Mouse (Mus musculus) megakaryocyte-erythroid progenitor cell, adult 5 weeks (primary cell): Measurements from ENCODE around the gene Dazap2. TPM values are rescaled to one million over a fixed set of nuclear protein-coding genes. Genes with fewer than 3 reads are reported as not detected.

Experiments
- polyA plus RNA-seq: library from polyadenylated mRNA; stranded (reverse); fragments of >175 nt; gene quantifications from 2 replicates; pipeline ENCODE4 v1.2.3, GENCODE M21; 2012

Gene Dazap2
- 82.8 and 92.2 TPM in 2 replicates for polyA plus RNA-seq

DNA sequence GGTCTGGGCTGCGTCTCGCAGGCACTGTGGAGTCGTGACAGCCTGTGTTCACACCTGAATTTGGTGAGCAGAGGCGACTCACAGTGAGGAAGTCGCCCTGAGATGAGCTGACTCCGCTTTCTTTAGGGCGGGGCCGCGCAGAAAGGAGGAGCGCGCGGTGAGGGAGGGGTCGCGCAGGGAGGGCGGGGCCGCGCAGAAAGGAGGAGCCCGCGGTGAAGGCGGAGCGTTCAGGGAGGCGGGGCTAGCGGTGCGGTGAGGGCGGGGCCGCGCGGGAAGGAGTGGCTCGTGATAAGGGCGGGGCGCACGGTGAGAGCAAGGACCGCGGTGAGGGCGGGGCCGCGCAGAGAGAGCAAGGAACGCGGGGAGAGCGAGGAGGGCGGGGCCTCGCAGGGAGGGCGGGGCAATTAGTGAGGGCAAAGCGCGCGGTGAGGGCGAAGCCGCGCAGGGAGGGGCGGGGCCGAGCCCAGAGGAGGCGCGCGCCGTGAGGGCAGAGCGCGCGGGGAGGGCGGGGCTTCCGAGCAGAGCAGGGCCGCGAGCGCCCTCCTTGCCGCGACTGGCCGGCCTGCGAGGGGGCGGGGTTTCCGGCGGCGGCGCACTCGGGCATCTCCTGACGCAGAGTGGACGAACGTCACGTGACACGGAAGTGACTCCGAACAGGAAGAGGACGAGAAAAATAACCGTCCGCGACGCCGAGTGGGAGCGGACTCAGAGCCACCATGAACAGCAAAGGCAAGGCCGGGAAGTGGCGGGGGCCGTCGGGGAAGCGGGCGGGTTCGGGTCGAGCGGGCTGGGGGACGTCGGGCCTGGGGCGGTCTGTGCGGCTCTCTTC lies at the start of gene Dazap2:
Gene Dazap2 (plus strand): TSS at position 354 of the 829 bp plus-strand sequence.

DNA sequence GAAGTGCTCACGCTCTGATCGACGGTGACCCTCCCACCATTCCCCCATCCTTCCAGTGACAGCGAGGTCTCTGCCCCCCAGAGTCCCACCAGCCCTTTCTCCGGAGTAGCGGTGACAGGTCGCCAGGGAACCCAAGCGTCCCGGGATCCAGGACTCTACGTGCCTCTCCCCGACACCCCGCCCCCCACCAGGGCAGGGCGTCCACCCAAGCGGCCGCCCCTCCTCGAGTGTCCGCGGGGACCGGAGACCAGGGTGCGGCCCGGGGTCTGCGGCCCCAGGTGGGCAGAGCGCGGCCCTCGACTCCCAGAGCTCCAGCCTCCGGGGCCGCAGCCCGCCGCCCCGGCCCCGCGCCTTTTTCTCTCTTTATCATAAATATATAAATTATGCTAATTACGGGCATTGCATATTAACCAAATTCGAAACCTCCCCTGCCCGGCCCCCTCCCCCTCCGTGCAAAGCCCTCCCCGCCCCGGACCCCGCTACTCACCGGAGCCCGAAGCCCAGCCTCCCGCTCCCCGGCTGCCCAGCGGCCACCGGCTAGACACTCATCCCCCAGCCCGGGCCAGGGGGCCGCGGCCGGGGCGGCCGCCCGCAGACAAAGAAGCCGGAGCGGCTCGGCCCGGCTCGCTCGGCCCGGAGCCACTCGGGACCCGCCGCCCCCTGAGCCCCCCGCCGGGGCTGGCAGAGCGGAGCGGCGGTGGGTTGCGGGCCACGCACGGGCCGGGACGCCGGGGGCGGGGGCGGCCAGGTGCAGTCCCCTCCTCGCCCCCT lies 15.7 kb upstream of the Dazap2 start, which contains the start of gene Pou6f1:
Gene Pou6f1 (minus strand): TSS at position 709 of the 771 bp plus-strand sequence.

DNA sequence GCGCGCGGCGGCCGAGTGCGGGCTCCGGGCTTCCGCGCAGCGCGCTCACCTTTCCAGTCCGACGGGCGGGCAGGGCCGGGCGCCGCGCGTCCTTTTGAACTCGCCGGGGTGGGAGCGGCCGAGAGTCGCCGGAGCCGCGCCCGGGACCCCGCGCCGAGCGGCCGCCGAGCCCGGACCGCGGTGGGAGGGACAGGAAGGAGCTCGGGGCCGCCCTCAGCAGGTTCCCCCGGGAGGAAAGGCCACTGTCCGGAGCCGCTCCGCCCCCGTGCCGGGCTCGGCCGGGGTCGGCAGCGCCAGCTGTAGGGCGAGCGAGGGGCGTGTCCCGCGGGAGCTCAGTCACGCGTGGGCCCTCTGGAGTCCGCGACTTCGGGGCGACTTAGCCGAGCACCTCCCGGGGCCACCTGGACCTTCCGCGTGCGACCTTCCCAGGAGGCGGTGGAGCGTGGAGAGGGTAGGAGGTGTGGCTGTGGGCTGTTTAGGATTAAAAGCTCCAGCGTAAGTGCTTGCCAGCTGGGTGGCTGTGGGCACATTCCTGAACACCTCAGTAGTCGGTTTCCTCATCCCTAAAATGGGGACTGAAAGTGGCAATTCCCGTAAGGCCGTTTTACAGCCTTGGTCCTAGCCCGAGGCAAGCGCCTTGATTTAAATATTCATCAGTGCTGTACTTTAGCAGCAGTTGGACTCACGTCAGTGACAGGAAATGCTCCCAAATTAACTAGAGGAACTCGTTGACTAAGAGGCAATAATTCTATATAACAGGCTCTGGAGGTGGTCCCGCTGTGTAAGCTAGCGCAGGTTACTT lies 21.8 kb downstream of the Dazap2 start, which contains the start of gene Smagp:
Gene Smagp (minus strand): TSS at position 241 of the 802 bp plus-strand sequence.

DNA sequence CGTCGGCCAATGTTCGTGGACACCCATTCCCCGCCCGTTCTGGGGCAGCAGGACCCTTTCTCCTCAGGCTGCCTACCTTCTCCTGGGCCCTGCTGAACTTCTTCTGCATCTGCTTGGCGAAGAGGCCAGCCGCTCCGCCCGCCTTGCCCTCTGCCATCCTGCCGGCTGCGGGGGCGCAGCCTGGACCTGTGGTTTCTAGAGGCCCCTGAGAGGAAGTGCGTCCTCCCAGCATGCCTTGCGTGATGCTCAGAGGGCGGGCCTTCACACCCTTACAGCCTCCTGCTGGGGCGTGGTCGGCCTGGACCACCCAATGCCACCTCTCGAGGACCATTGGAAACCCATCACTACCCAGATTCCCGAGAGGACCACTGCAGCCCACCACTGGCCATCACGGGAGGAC lies 54.2 kb downstream of the Dazap2 start, which contains the start of gene Bin2:
Gene Bin2 (minus strand): TSS at position 217 of the 400 bp plus-strand sequence.

Other genes with a start within 250 kb of the Dazap2 start
- gene Gm5475, start 193.2 kb upstream of the Dazap2 start, polyA plus RNA-seq: 0.02 TPM in 1 of 2 replicates, not detected in the other
- gene Slc11a2, start 190.3 kb upstream of the Dazap2 start, polyA plus RNA-seq: 2.4 and 3.1 TPM in 2 replicates
- gene Letmd1, start 146.3 kb upstream of the Dazap2 start, polyA plus RNA-seq: 58.4 and 60.8 TPM in 2 replicates
- 1.3 TPM in 2 replicates for gene Csrnp2, start 119.9 kb upstream of the Dazap2 start, polyA plus RNA-seq
- 2.9 and 5.3 TPM in 2 replicates for gene Tfcp2, start 63.3 kb upstream of the Dazap2 start, polyA plus RNA-seq
- 3.2 and 5.3 TPM in 2 replicates for gene Pou6f1, start 15.4 kb upstream of the Dazap2 start, polyA plus RNA-seq
- gene Smagp, start 21.6 kb downstream of the Dazap2 start, polyA plus RNA-seq: 7.6 and 9.8 TPM in 2 replicates
- 205 and 262 TPM in 2 replicates for gene Bin2, start 54.2 kb downstream of the Dazap2 start, polyA plus RNA-seq
- gene Cela1, start 72.6 kb downstream of the Dazap2 start, polyA plus RNA-seq: 3.0 and 5.5 TPM in 2 replicates
- gene Galnt6, start 114.0 kb downstream of the Dazap2 start, polyA plus RNA-seq: 24.0 and 36.7 TPM in 2 replicates
- gene Slc4a8, start 146.4 kb downstream of the Dazap2 start, polyA plus RNA-seq: 8.6 and 18.6 TPM in 2 replicates